Mouse (Mus musculus) liver, embryonic 14.5 days (tissue): ENCODE results near the gene Zbtb5. TPM values are rescaled to one million over a fixed set of nuclear protein-coding genes. Genes with fewer than 3 reads are reported as not detected.

Experiments
- ATAC-seq: fragments of 200-750 bp; cut with Nextera tagmentation; 2 replicates; pipeline ENCODE4 v1.8.0; 2017; ENCODE audit warnings: moderate number of reproducible peaks, mild to moderate bottlenecking, moderate library complexity; ENCODE audit not compliant: insufficient read depth
- DNase-seq, 3 experiments: peaks; one replicate each; pipeline ENCODE4 v3.0.0-alpha.2; 2012 to 2013; ENCODE audit warnings: low read depth in 3 of 3, low spot score in 3 of 3
- H3K27ac ChIP-seq: fragments of 300-500 bp; sonication (generic); 2 replicates; pipeline ENCODE4 v1.5.1; 2014; ENCODE audit warnings: moderate library complexity, mild to moderate bottlenecking, control low read depth, inconsistent platforms
- H3K27me3 ChIP-seq: fragments of 300-500 bp; sonication (generic); 2 replicates; pipeline ENCODE4 v1.6.1; 2014; ENCODE audit warnings: mild to moderate bottlenecking, low read length, moderate library complexity; ENCODE audit not compliant: control insufficient read depth, insufficient read depth
- H3K36me3 ChIP-seq: fragments of 300-500 bp; sonication (generic); replicated peaks from 2 replicates; pipeline ENCODE4 v1.6.1; 2014; ENCODE audit warnings: low read depth; ENCODE audit not compliant: control insufficient read depth, insufficient read depth
- H3K4me1 ChIP-seq, 2 experiments: fragments of 200-500 bp in 1 of 2; fragments of 300-500 bp in 1 of 2; sonication (generic) in 1 of 2; replicated peaks; 2 replicates each; pipeline ENCODE4 v1.6.1; 2012 to 2014; ENCODE audit warnings: antibody characterized with exemption in 1 of 2, inconsistent platforms in 1 of 2, low read length in 1 of 2; ENCODE audit not compliant: control insufficient read depth in 2 of 2, insufficient read depth in 2 of 2
- H3K4me2 ChIP-seq: fragments of 300-500 bp; sonication (generic); 2 replicates; pipeline ENCODE4 v1.6.1; 2014; ENCODE audit warnings: low read depth, mild to moderate bottlenecking, control low read depth, moderate library complexity
- H3K4me3 ChIP-seq, 2 experiments: fragments of 200-500 bp in 1 of 2; fragments of 300-500 bp in 1 of 2; sonication (generic) in 1 of 2; 2 replicates each; pipeline ENCODE4 v1.5.1; 2012 to 2014; ENCODE audit warnings: low read depth in 2 of 2, low read length in 2 of 2, mild to moderate bottlenecking in 2 of 2, control low read depth in 1 of 2, inconsistent platforms in 1 of 2, moderate library complexity in 1 of 2; ENCODE audit not compliant: insufficient read depth in 1 of 2
- H3K9ac ChIP-seq: fragments of 300-500 bp; sonication (generic); replicated peaks from 2 replicates; pipeline ENCODE4 v1.6.1; 2014; ENCODE audit warnings: mild to moderate bottlenecking, control low read depth, moderate library complexity
- H3K9me3 ChIP-seq: fragments of 300-500 bp; sonication (generic); 2 replicates; pipeline ENCODE4 v1.6.1; 2016; ENCODE audit warnings: low read length, mixed read lengths; ENCODE audit not compliant: control insufficient read depth
- CTCF ChIP-seq: IDR thresholded peaks from 2 replicates; pipeline ENCODE4 v1.5.1; 2016; ENCODE audit warnings: antibody characterized with exemption, low read depth, control low read depth
- EP300 ChIP-seq: IDR thresholded peaks from 2 replicates; pipeline ENCODE4 v1.6.1; 2016; ENCODE audit warnings: antibody characterized with exemption, low read depth
- WGBS: fragments of 180-500 bp; shearing (Covaris S2); extraction: QIAGEN DNeasy Blood & Tissue Kit; methylation state at CpG from one replicate; pipeline ENCODE4 v1.1.7; 2014; ENCODE audit not compliant: insufficient replicate concordance; 5-methylcytosine and 5-hydroxymethylcytosine counted together
- polyA plus RNA-seq, 2 experiments: library from polyadenylated mRNA; depleted of rRNA in 1 of 2; stranded (reverse) in 1 of 2; unstranded in 1 of 2; fragments of >200 nt; fragmentation: Nextera tagmentation in 1 of 2; extraction: Ambion mirVana in 1 of 2; gene quantifications; 2 replicates each; pipeline versions ENCODE4 v1.2.1 to v1.2.3; 2012 to 2014

The Zbtb5 gene
- polyA plus RNA-seq, 2 experiments = 3.5 to 4.5 TPM

DNA sequence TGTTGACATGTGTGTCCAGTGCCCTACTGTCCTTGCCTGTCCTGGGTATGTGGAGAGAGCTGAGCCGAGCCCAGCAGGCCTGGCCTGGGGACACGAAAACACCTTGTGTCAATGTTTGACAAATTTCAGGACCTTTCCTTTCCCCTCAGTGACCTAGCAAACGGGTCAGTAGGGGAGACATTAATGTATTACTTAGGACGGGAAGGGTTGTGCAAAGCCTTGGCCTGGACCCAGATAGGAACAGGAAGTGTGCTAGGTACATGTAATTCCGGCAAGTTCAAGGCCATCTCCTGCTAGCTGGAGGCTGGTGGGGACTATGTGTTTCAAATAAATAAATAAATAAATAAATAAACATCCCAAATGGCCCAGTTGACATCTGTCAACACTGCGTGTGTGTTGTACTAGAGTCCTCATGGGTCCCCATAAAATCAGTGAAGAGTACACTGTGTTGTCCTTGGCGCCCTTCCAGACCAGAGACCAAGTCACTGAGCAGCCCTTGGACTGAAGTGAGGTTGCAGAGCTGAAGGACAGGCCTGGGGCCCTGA lies 32.3 kb downstream of the Zbtb5 start:
- ATAC-seq (peak; percentile 32), DNase-seq (peak in 1 of 3 experiments; percentile 36)
- H3K9me3 ChIP-seq = no peaks in the 10 kb centered on the region; the same call in 1 of the 2 replicates
- WGBS = 56% methylated on average over 7 of the region's 7 CpGs
- no peak overlapping the region for H3K27ac ChIP-seq
- peaks cover 7 to 19% of the 10 kb centered on the region in 2 experiments; a peak in 3 of 4 replicates for H3K4me1 ChIP-seq
- no peak overlapping the region for H3K9ac ChIP-seq
- no peak overlapping the region for H3K4me3 ChIP-seq
- no peaks in the 10 kb centered on the region for H3K27me3 ChIP-seq
- H3K36me3 ChIP-seq = no peaks in the 10 kb centered on the region
- TF ChIP-seq CTCF (no peak), EP300 (no peak)
- no peak overlapping the region for H3K4me2 ChIP-seq

GRCm38 (mm10) chr4:44978175-44978574 lies 34.0 kb downstream of the Zbtb5 start:
- 57% methylated on average over 5 of the region's 5 CpGs for WGBS
- no peaks in the 10 kb centered on the region; the same call in 1 of the 2 replicates for H3K9me3 ChIP-seq
- peaks cover 6 to 23% of the 10 kb centered on the region in 2 experiments; a peak in 3 of 4 replicates for H3K4me1 ChIP-seq
- no peak overlapping the region for H3K4me3 ChIP-seq
- H3K27me3 ChIP-seq = no peaks in the 10 kb centered on the region
- no peak for ATAC-seq
- no peak for DNase-seq
- H3K9ac ChIP-seq = no peak overlapping the region
- no peak overlapping the region for H3K27ac ChIP-seq
- TF ChIP-seq CTCF (no peak), EP300 (no peak)
- H3K4me2 ChIP-seq = no peak overlapping the region
- H3K36me3 ChIP-seq = no peaks in the 10 kb centered on the region

GRCm38 (mm10) chr4:44976921-44977710 lies 35.1 kb downstream of the Zbtb5 start:
- Histone ChIP-seq H3K4me2 (no peak overlapping the region), H3K27ac (no peak overlapping the region), H3K9ac (no peak overlapping the region), H3K9me3 (no peaks in the 10 kb centered on the region; the same call in 1 of the 2 replicates), H3K27me3 (no peaks in the 10 kb centered on the region), H3K4me3 (no peak overlapping the region), H3K36me3 (no peaks in the 10 kb centered on the region), H3K4me1 (peaks cover 4 to 15% of the 10 kb centered on the region in 2 experiments; a peak in 3 of 4 replicates)
- 72% methylated on average over 10 of the region's 10 CpGs for WGBS
- no peak for ATAC-seq
- no peak for DNase-seq
- no peak for TF ChIP-seq EP300
- TF ChIP-seq CTCF = peak; percentile 54

DNA sequence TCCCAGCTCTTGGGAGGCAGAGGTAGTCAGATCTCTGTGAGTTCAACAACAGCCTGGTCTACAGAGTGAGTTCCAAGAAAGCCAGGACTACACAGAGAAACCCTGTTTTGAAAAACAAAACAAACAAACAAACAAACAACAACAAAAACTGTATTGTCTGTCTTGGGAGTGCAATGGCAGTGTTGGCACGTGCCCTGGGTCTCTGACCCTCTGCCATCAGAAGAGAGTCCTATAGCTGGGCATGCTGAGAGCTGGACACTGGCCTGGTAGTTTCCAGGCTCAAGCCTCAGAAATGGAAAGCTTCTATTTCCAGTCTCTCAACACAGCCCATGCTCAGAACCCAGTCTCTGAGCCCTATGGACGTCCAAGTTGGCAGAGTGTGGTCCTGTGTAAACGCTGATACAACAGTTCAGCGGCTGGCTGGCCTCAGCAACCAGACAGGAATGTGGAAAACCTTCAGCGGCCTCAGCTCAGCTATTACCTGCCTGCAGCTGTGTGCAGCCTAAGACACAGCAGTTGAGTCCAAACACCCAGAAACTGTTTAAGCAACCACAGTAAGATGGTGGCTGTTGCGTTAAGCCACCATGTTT lies 36.1 kb downstream of the Zbtb5 start:
- no peak overlapping the region for H3K9ac ChIP-seq
- no peak for DNase-seq
- no peaks in the 10 kb centered on the region; the same call in 1 of the 2 replicates for H3K9me3 ChIP-seq
- 65% methylated on average over 6 of the region's 6 CpGs for WGBS
- no peak overlapping the region for H3K4me3 ChIP-seq
- H3K27me3 ChIP-seq = no peaks in the 10 kb centered on the region
- no peak for ATAC-seq
- no peaks in the 10 kb centered on the region for H3K36me3 ChIP-seq
- H3K27ac ChIP-seq = no peak overlapping the region
- no peak for TF ChIP-seq EP300
- H3K4me2 ChIP-seq = no peak overlapping the region
- H3K4me1 ChIP-seq = peaks cover 4 to 11% of the 10 kb centered on the region in 2 experiments; a peak in 3 of 4 replicates

DNA sequence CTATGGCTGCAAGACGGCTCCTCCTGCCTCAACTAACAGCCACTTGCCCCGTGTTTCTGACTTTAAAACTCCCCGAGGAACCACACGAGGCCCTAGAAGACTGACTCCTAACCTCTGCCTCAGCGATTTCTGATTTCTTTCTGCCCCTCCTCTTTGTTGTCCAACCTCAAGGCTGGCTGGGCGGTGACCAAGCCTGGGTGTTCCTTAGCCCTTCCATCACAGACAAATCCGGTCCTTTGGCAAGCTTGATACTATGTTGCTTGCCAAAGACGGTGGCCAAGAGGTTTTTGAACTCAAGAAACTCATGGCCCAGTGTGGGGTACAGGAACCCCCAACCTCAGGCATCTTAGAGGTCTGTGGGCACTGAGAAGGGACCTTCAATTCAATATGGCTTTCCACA lies 37.9 kb downstream of the Zbtb5 start:
- no peaks in the 10 kb centered on the region for H3K27me3 ChIP-seq
- DNase-seq (no peak), ATAC-seq (no peak)
- no peak overlapping the region for H3K9ac ChIP-seq
- no peak overlapping the region for H3K4me3 ChIP-seq
- no peak overlapping the region for H3K27ac ChIP-seq
- TF ChIP-seq EP300 (no peak), CTCF (no peak)
- no peaks in the 10 kb centered on the region for H3K36me3 ChIP-seq
- H3K9me3 ChIP-seq = no peaks in the 10 kb centered on the region; the same call in 1 of the 2 replicates
- H3K4me1 ChIP-seq = peaks cover 0 to 4% of the 10 kb centered on the region in 2 experiments; a peak in 3 of 4 replicates
- WGBS = 61% methylated on average over 8 of the region's 8 CpGs
- H3K4me2 ChIP-seq = no peak overlapping the region
